Mouse (Mus musculus) c-Kit-positive CD71-negative TER-119-negative erythroid progenitor cells, embryonic 14.5 days (primary cell): ENCODE measurements around the gene Ubl3.
A peak's percentile ranks its signal among the peaks of the same experiment; 100 is the strongest.

Experiments used
- DNase-seq: peaks from one replicate; pipeline ENCODE4 v3.0.0-alpha.2; 2013; ENCODE audit warnings: low read depth

Gene Ubl3

GRCm38 (mm10) chr5:148523202-148523971 is 29.2 kb downstream of the Ubl3 start:
- DNase-seq, result no peak

GRCm38 (mm10) chr5:148522378-148522777 is 30.2 kb downstream of the Ubl3 start:
- no peak for DNase-seq

DNA sequence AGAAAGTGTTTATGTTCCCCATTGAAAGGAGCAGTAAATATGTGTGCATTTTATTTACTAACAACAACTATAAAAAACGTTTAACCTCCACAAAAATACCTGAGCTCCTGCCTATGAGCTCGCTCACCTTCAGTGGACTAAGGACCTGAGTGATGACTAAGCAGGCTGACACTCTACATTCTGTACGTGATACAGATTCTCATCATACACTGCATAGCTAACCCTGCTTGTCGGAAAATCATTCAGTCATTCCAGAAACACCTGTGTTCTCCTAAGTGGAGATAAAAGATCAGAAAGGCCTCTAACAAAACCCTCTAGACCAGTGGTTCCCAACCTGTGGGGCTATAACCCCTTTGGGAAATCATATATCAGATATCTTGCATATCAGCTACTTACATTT is 35.1 kb downstream of the Ubl3 start:
- DNase-seq, result no peak

DNA sequence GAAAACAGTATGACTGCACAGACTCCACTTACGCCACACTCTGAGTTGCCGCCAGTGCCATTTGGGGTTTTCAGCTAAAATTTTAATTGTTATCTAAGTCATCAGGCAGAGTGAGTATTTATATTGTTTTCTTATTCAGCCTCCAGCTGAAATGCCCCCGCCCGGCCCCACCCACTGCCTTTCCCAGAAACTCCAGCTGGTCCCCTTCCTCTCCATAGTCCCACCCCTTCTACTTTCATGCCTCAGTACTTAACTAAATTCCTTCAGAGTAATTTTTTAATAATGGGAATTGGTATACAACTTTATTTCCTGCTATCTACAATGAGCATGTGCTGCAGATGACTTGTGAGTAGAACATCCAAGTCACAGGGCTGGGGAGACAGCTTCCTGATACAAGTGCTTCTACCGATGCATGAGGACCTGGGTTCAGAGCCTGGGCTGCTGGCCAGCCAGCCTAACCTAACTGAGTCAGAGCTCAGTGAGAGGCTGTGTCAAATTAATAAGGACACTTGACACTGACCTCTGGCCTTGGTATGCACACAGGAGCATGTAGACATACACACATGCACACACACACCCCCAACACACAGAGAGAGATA is 40.4 kb downstream of the Ubl3 start:
- no peak for DNase-seq

DNA sequence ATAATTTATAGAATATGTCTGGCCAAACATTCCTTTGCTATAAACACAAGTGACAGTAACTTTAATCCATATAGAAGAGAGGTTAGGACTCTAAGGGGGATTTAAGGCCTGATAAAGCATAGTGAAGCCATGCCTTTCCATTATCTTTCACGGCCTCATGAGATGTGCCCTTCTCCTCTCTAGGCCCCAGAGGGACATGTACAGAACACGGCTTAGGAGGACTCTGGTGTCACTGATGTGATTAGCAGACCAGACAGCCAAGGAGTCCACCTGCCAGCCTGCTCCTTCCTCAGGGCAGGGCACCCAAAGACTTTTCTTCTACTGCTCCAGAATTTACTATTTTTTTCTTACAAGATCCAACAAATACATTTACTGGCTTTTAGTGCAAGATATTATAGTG is 42.3 kb downstream of the Ubl3 start:
- no peak for DNase-seq

GRCm38 (mm10) chr5:148509731-148510130 is 42.9 kb downstream of the Ubl3 start:
- no peak for DNase-seq

GRCm38 (mm10) chr5:148508901-148509604 is 43.5 kb downstream of the Ubl3 start:
- DNase-seq, result peak; percentile 37

DNA sequence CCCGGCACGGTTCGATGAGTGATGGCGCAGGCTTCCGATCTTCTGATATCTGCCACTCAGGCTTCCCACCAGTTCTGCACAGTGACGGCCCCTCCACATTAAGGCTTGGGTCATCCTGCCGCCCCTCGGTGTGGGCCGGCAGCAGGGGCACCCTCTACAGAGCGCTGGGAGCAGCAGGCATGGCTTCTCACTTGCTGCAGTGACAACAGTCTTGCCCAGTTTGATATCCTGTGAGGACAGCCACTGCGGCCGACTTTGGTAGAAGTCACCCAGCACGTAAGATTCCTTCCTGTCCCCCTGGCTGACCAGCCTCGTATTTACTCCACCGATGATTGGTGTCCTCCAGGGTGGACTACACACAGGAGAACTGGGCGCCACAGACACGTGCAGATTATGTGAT is 47.2 kb downstream of the Ubl3 start:
- no peak for DNase-seq

DNA sequence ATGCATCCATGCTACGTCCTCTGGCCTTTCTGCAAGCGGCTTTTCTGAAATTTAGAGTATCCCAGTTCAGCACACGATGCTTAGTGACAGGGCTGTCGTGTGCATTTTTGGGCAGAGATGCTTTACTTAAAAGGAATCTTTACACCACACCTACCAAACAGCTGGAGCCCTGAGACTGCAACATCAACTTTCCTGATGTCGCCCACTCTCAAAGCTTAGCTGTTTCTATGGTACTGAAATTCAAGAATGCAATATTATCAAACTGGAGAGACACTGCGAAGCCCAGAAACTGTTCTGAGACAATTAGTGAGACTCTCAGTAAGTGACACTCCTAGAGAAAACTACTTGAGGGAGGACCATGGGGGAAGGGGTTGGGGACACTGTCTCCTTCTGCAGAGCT is 50.4 kb downstream of the Ubl3 start:
- no peak for DNase-seq

GRCm38 (mm10) chr5:148501228-148501957 is 51.2 kb downstream of the Ubl3 start:
- no peak for DNase-seq

- DNase-seq, result no peak
These were observed 52.1 kb downstream of the Ubl3 start for GRCm38 (mm10) chr5:148500516-148500915.

- DNase-seq, result no peak
These were observed 53.0 kb downstream of the Ubl3 start for GRCm38 (mm10) chr5:148499616-148500015.

DNA sequence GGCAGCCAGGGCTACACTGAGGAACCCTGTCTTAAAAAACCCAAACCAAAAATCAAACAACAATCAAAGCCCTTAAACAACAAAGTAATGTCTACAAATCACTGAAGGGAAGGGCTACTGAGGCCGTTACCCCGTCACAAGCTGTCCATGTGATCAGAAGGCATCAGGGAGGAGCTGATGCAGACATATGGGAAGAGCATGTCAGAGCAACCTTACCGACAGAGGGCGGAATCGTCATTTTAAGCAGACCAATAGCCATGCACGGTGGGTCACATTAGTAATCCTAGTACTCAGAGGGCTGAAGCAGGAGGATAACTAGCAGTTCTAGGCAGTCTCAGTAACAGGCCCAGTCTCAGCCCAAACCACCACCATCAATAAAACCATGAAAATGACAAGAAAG is 56.6 kb downstream of the Ubl3 start:
- DNase-seq, result no peak

GRCm38 (mm10) chr5:148495173-148495572 is 57.4 kb downstream of the Ubl3 start:
- peak; percentile 36 for DNase-seq

- no peak for DNase-seq
These were observed 58.3 kb downstream of the Ubl3 start for GRCm38 (mm10) chr5:148494249-148494648.

- no peak for DNase-seq
These were observed 59.6 kb downstream of the Ubl3 start for GRCm38 (mm10) chr5:148493025-148493424.

DNA sequence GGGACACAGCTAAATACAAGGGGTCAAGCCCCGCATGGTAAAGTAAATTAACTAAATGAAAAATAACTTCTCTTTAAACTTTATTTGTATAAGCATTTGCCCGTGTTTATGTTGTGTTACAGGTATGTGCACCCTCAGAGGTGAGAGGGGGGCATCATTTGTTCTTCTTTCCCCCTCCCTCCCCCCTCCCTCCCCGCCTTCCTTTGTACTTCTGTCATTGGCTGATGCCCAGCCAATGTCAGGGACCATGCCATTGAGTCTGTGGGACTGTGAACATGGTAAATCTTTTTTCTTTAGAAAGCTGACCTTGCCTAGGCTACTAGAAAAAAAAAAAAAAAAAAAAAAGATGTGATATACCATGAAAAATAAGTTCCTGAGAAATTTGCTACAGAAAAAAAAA is 62.2 kb downstream of the Ubl3 start:
- no peak for DNase-seq

- DNase-seq, result no peak
These were observed 62.8 kb downstream of the Ubl3 start for GRCm38 (mm10) chr5:148489724-148490193.

GRCm38 (mm10) chr5:148488891-148489723 is 63.5 kb downstream of the Ubl3 start:
- no peak for DNase-seq

DNA sequence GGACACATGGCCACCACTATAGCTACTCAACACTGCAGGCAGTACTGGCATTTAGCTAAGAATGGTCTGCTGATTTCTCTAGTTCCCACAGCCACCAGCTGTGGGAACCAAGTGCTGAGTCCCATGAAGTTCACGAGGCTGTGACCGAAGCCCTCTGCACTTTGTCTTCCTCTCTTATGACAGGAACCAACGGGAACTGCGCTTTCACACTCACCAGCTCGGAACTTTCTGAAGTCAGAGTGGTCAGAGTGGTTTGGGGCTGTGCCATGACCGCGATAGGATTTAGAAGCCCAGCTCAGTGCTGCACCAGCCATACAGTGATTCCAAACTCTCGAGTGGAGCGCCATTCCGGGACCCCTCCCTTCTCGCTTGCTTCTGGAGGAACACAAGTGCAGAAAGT is 66.4 kb downstream of the Ubl3 start:
- DNase-seq, result no peak

GRCm38 (mm10) chr5:148481745-148482144 is 70.8 kb downstream of the Ubl3 start:
- no peak for DNase-seq

DNA sequence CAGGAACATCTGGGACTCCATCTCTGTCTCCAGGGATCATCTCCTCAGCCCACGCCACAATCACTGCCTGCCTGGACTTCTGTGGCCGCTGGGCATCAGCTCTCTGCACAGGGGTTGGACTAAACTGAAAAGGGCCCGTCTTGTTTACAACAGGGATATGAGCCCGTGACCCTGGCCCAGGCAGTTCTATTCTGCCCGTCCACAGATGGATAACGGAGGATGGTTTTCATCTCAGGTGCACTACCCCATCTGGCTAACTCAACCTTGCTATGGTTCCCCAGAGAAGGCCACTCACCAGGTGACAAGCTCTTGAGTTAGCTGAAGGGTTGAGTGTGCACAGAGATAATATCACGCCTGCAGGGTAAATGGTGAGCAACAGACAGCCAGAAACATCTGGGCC is 78.2 kb downstream of the Ubl3 start:
- no peak for DNase-seq
